34 mouse cellular contexts compared by ENCODE assay signal in genomic region chr6:142838501-142838900, GRCm38 (mm10). TPM values are rescaled to one million over a fixed set of nuclear protein-coding genes. Genes with fewer than 3 reads are reported as not detected.
"Had no signal": no experiment of that assay in that cellular context is flagged by ENCODE, and none has a peak within 500 bp of the region (broad histone marks: within the 10 kb centered on the region; RNA-seq: fewer than 3 reads in every experiment).

No protein-coding gene starts in this region.

- DNase-seq: cerebellum, adult 18-20 months; cerebellum, adult 8-10 months; cerebellum, adult 9-10 months; cerebellum, adult 9-11 months; cerebellum, postnatal 10 days; cerebellum, postnatal 14 days; cerebellum, postnatal 36 days; embryo, embryonic 11 days; forebrain, postnatal 0 days; gastrocnemius, adult 2 months; gastrocnemius, postnatal 10 days; gastrocnemius, postnatal 14 days; gastrocnemius, postnatal 25 days; gastrocnemius, postnatal 36 days; heart, adult 18-20 months had no signal

- H3K4me3 ChIP-seq: embryonic facial prominence, embryonic 10.5 days; embryonic facial prominence, embryonic 12.5 days; embryonic facial prominence, embryonic 13.5 days; embryonic facial prominence, embryonic 15.5 days; erythroblast, embryonic 14.5 days; forebrain, embryonic 10.5 days; forebrain, embryonic 12.5 days; forebrain, embryonic 13.5 days; forebrain, embryonic 15.5 days; gastrocnemius, adult 2 months had no signal

- H3K36me3 ChIP-seq: embryonic facial prominence, embryonic 10.5 days; embryonic facial prominence, embryonic 12.5 days; embryonic facial prominence, embryonic 13.5 days; embryonic facial prominence, embryonic 15.5 days; forebrain, embryonic 10.5 days; forebrain, embryonic 12.5 days; forebrain, embryonic 15.5 days had no signal

- H3K27ac ChIP-seq: embryonic facial prominence, embryonic 10.5 days; embryonic facial prominence, embryonic 12.5 days; embryonic facial prominence, embryonic 13.5 days; embryonic facial prominence, embryonic 15.5 days; forebrain, embryonic 10.5 days; forebrain, embryonic 12.5 days; forebrain, embryonic 13.5 days; forebrain, embryonic 15.5 days; gastrocnemius, adult 2 months had no signal

- ATAC-seq: forebrain, embryonic 13.5 days; forebrain, embryonic 14.5 days; forebrain, embryonic 15.5 days; forebrain, embryonic 16.5 days; forebrain, postnatal 0 days had no signal

- H3K4me1 ChIP-seq: embryonic facial prominence, embryonic 12.5 days; embryonic facial prominence, embryonic 15.5 days; forebrain, embryonic 12.5 days; forebrain, embryonic 13.5 days had no signal

- H3K9ac ChIP-seq: embryonic facial prominence, embryonic 12.5 days; embryonic facial prominence, embryonic 13.5 days; embryonic facial prominence, embryonic 15.5 days; forebrain, embryonic 12.5 days; forebrain, embryonic 13.5 days; forebrain, embryonic 15.5 days; forebrain, postnatal 0 days had no signal

- H3K27me3 ChIP-seq: embryonic facial prominence, embryonic 12.5 days; embryonic facial prominence, embryonic 13.5 days; embryonic facial prominence, embryonic 15.5 days; forebrain, embryonic 12.5 days; forebrain, embryonic 13.5 days; forebrain, embryonic 15.5 days had no signal

- H3K4me2 ChIP-seq: embryonic facial prominence, embryonic 12.5 days; embryonic facial prominence, embryonic 13.5 days; embryonic facial prominence, embryonic 15.5 days; forebrain, embryonic 12.5 days; forebrain, embryonic 13.5 days; forebrain, embryonic 15.5 days had no signal

- H3K9me3 ChIP-seq: embryonic facial prominence, embryonic 10.5 days; embryonic facial prominence, embryonic 12.5 days; embryonic facial prominence, embryonic 13.5 days; embryonic facial prominence, embryonic 15.5 days; forebrain, embryonic 10.5 days; forebrain, embryonic 12.5 days; forebrain, embryonic 13.5 days; forebrain, embryonic 15.5 days had no signal

RNA-seq across cellular contexts. Expression of gene Sult6b2, which starts 34.2 kb away (rescaled TPM):
- total RNA-seq: common myeloid progenitor, adult 5-6 weeks; gastrocnemius, adult 18-20 months; gastrocnemius, adult 2 months; gastrocnemius, adult 8-10 months; gastrocnemius, postnatal 10 days; gastrocnemius, postnatal 14 days; gastrocnemius, postnatal 25 days; gastrocnemius, postnatal 36 days; gastrocnemius, postnatal 4 days; granulocyte monocyte progenitor cell, adult 5-6 weeks; heart, adult 18-20 months had no signal
- polyA plus RNA-seq: embryonic facial prominence, embryonic 10.5 days; embryonic facial prominence, embryonic 11.5 days; embryonic facial prominence, embryonic 12.5 days; embryonic facial prominence, embryonic 13.5 days; embryonic facial prominence, embryonic 14.5 days; embryonic facial prominence, embryonic 15.5 days; erythroblast, embryonic 14.5 days; forebrain, embryonic 13.5 days; gonadal fat pad, adult 2 months had no signal
